Mouse (Mus musculus) stomach, postnatal 0 days (tissue): Measurements from ENCODE around the gene Guk1.

Experiments used
- CTCF ChIP-seq: IDR thresholded peaks from 2 replicates; pipeline ENCODE4 v1.5.1; 2016; ENCODE audit warnings: antibody characterized with exemption, low read depth, mild to moderate bottlenecking, moderate library complexity
- EP300 ChIP-seq: optimal IDR thresholded peaks from 2 replicates; pipeline ENCODE3; 2016; ENCODE audit warnings: antibody characterized with exemption

- no peak for TF ChIP-seq CTCF
- no peak for TF ChIP-seq EP300
Measured at GRCm38 (mm10) chr11:59138537-59139486, 53.2 kb downstream of the Guk1 start.
